Mouse (Mus musculus) neural tube, embryonic 14.5 days (tissue): ENCODE results near the gene Col4a5. TPM values are rescaled to one million over a fixed set of nuclear protein-coding genes. Genes with fewer than 3 reads are reported as not detected.

ENCODE experiments used
- ATAC-seq: fragments of 200-750 bp; cut with Nextera tagmentation; 2 replicates; pipeline ENCODE4 v1.8.0; 2017; ENCODE audit warnings: low read depth, mild to moderate bottlenecking, moderate TSS enrichment, moderate library complexity
- H3K27ac ChIP-seq: fragments of 300-500 bp; sonication (generic); 2 replicates; pipeline ENCODE4 v1.5.1; 2014; ENCODE audit warnings: low read depth, mild to moderate bottlenecking, control low read depth, low read length, moderate library complexity, mixed read lengths
- H3K27me3 ChIP-seq: fragments of 300-500 bp; sonication (generic); 2 replicates; pipeline ENCODE4 v1.6.1; 2014; ENCODE audit warnings: low read length; ENCODE audit not compliant: control insufficient read depth, insufficient read depth
- H3K36me3 ChIP-seq: fragments of 300-500 bp; sonication (generic); 2 replicates; pipeline ENCODE4 v1.6.1; 2014; ENCODE audit warnings: low read length, mixed read lengths; ENCODE audit not compliant: control insufficient read depth, insufficient read depth
- H3K4me1 ChIP-seq: fragments of 300-500 bp; sonication (generic); 2 replicates; pipeline ENCODE4 v1.6.1; 2014; ENCODE audit warnings: low read length; ENCODE audit not compliant: control insufficient read depth, insufficient read depth
- H3K4me2 ChIP-seq: fragments of 300-500 bp; sonication (generic); 2 replicates; pipeline ENCODE4 v1.6.1; 2014; ENCODE audit warnings: mild to moderate bottlenecking, low read depth, low read length, control low read depth
- H3K4me3 ChIP-seq: fragments of 300-500 bp; sonication (generic); 2 replicates; pipeline ENCODE4 v1.5.1; 2014; ENCODE audit warnings: low read depth, low read length, control low read depth, mixed read lengths
- H3K9ac ChIP-seq: fragments of 300-500 bp; sonication (generic); replicated peaks from 2 replicates; pipeline ENCODE4 v1.6.1; 2014; ENCODE audit warnings: low read depth, mild to moderate bottlenecking, control low read depth, low read length, mixed read lengths
- H3K9me3 ChIP-seq: fragments of 300-500 bp; sonication (generic); 2 replicates; pipeline ENCODE4 v1.6.1; 2016; ENCODE audit warnings: low read length; ENCODE audit not compliant: control insufficient read depth
- WGBS: fragments of 180-500 bp; shearing (Covaris S2); extraction: QIAGEN DNeasy Blood & Tissue Kit; methylation state at CpG from one replicate; pipeline ENCODE4 v1.1.7; 2014; 5-methylcytosine and 5-hydroxymethylcytosine counted together
- polyA plus RNA-seq: library from polyadenylated mRNA; unstranded; fragments of >200 nt; fragmentation: Nextera tagmentation; extraction: Ambion mirVana; gene quantifications from 2 replicates; pipeline ENCODE4 v1.2.1, GENCODE M21; 2014

Col4a5 gene
- 4.3 and 14.1 TPM in 2 replicates for polyA plus RNA-seq

DNA sequence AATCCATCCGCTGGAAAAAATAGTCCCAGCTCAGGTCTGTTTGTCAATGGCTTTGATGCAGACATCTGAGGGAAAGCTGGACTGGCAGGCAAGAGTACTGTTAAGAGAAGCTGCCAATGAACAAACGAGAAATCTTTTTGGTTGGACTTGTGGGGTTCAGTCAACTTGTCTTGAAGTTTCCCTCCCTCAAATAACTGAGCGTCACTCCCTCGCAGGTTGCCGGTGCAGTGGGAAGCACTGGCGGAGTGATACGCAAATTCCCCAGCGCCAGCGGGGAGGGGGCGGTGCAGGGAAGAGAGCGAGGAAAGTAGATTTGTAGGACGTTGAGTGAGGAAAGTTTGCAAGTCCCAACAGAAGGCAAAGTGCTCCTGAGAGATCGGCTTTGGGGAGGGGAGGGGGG lies at the start of gene Col4a5:
Gene Col4a5, plus strand, starts transcription at position 276 of the 400 bp plus-strand sequence.
- Histone ChIP-seq H3K4me1 (no peaks in the 10 kb centered on the region), H3K4me3 (peak within 1 kb of the TSS; percentile 29), H3K27ac (no peak within 1 kb of the TSS), H3K4me2 (peak within 1 kb of the TSS; percentile 47), H3K36me3 (no peaks in the 10 kb centered on the region), H3K9me3 (no peaks in the 10 kb centered on the region), H3K27me3 (no peaks in the 10 kb centered on the region), H3K9ac (0 out of 2 replicates have a peak within 1 kb of the TSS, but pooled peaks have one; percentile 8)
- WGBS, result 14% methylated on average over 13 of the region's 13 CpGs
- peak; percentile 91 for ATAC-seq

DNA sequence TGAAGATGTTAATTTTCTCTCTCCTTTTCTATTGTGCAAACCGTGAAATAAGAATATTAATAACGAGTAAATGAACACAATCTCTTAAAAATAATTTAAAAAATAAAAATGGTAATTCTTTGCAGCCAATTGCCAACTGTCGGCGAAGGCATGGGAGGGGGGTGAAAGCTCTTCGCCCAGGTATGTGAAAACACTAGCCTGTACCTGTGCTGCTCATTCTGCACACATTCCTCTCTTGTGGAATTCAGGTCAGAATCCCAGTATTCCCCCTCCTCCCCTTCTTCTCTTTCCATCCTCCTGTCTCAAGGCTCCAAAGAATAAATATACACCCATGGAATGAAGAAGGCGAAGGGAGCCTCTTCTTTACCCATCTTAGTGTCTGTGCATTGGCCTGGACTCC lies 38.4 kb upstream of the Col4a5 start:
- 87% methylated on average over 6 of the region's 6 CpGs for WGBS
- Histone ChIP-seq H3K27ac (no peak overlapping the region), H3K9ac (no peak overlapping the region), H3K4me2 (no peak overlapping the region), H3K9me3 (no peaks in the 10 kb centered on the region), H3K4me3 (no peak overlapping the region), H3K27me3 (no peaks in the 10 kb centered on the region), H3K4me1 (no peaks in the 10 kb centered on the region), H3K36me3 (no peaks in the 10 kb centered on the region)
- ATAC-seq, result no peak

DNA sequence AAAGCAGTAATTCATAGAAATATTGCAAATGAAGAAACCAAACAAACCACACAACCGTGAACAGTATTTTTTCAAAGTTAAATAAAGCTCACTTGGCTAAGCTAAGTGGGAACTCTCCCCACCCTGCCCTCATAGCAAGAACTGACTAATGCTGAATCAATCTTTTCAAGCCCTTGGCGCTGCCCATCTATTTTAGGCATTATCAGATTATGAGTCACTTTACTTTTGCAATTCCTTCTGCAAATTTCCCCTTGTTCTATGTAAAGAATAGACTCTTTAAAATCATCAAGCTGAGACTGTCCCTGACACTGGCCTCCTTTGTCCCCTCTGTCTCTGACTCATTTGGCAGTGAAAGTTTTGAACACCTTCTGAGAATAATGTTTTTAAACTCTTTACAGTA lies 35.8 kb upstream of the Col4a5 start:
- Histone ChIP-seq H3K9me3 (no peaks in the 10 kb centered on the region), H3K4me3 (no peak overlapping the region), H3K27me3 (no peaks in the 10 kb centered on the region), H3K9ac (no peak overlapping the region), H3K4me2 (no peak overlapping the region), H3K36me3 (no peaks in the 10 kb centered on the region), H3K27ac (no peak overlapping the region), H3K4me1 (no peaks in the 10 kb centered on the region)
- WGBS, result 69% methylated on average over 2 of the region's 2 CpGs
- no peak for ATAC-seq

DNA sequence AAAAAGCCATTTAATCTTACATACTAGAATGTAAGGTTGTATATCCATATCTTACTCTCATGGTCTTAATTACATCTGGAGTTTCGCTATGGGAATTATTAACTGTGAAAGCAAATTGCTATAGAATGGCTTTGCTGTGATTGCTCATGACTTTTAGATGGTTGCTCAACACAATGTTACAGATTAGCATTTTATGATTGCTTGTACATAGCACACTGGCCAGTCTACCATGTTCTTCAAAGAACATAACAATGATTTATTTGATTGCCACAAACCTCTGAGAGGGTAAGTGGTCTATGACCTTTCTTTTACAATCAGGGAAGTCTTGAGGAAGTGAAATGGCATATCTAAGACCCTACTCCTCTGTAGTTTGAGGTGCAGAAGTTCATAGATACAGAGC lies 27.2 kb upstream of the Col4a5 start:
- no peaks in the 10 kb centered on the region for H3K4me1 ChIP-seq
- no peak for ATAC-seq
- WGBS, result 77% methylated on average over 1 of the region's 1 CpGs
- H3K27ac ChIP-seq, result no peak overlapping the region
- no peaks in the 10 kb centered on the region for H3K27me3 ChIP-seq
- no peak overlapping the region for H3K4me2 ChIP-seq
- no peak overlapping the region for H3K9ac ChIP-seq
- H3K36me3 ChIP-seq, result no peaks in the 10 kb centered on the region
- no peaks in the 10 kb centered on the region for H3K9me3 ChIP-seq
- no peak overlapping the region for H3K4me3 ChIP-seq

DNA sequence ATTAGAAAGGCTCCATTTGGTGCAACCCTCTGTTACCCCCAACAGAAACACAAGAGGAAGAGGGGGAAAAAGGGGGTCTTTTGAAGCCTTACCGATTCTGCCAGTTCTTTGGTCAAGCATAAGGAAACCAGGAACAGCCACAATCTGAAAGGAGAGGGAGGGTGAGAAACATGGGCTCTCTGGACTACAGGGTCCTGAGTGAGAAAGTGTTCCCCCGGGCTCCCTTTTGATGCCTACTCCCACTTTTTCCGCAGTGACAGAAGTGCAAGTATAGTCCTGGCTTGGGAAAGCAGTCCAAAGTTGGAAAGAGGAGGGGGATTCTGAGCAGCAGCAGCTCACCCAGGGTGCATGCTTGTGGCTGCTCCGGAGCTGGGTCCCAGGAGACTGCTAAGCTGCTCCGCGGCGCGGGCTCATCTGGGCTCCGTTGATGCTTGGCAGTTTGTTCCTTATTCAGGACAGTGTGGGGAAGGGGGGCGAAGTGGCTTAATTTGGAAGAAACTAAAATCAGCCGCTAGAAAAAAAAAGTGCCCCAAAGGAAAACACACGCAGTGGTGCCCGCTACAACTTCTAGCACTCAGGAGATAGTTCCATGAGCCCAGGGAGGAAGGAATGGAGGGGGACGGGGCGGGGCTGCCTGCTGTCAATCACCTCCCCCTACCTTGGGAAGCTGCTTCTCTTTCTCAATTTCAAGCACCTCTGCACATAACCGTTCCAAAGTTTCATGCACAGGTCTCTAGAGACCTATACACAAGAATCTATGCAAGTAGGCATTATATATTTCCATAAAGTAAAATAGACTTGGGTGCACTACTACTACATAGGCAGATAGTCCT lies 1.5 kb upstream of the Col4a5 start, which contains the start of gene Col4a6:
Gene Col4a6, minus strand, starts transcription at position 607 of the 833 bp plus-strand sequence.
- H3K4me1 ChIP-seq, result no peaks in the 10 kb centered on the region
- ATAC-seq, result peak; percentile 44; the same call in 1 of the 2 replicates
- H3K4me3 ChIP-seq, result peak within 1 kb of the TSS; percentile 29; the same call in 1 of the 2 replicates
- WGBS, result 17% methylated on average over 16 of the region's 16 CpGs
- no peaks in the 10 kb centered on the region for H3K9me3 ChIP-seq
- no peak within 1 kb of the TSS for H3K27ac ChIP-seq
- H3K36me3 ChIP-seq, result no peaks in the 10 kb centered on the region
- H3K4me2 ChIP-seq, result peak within 1 kb of the TSS; percentile 47
- H3K9ac ChIP-seq, result no peak within 1 kb of the TSS
- H3K27me3 ChIP-seq, result no peaks in the 10 kb centered on the region

DNA sequence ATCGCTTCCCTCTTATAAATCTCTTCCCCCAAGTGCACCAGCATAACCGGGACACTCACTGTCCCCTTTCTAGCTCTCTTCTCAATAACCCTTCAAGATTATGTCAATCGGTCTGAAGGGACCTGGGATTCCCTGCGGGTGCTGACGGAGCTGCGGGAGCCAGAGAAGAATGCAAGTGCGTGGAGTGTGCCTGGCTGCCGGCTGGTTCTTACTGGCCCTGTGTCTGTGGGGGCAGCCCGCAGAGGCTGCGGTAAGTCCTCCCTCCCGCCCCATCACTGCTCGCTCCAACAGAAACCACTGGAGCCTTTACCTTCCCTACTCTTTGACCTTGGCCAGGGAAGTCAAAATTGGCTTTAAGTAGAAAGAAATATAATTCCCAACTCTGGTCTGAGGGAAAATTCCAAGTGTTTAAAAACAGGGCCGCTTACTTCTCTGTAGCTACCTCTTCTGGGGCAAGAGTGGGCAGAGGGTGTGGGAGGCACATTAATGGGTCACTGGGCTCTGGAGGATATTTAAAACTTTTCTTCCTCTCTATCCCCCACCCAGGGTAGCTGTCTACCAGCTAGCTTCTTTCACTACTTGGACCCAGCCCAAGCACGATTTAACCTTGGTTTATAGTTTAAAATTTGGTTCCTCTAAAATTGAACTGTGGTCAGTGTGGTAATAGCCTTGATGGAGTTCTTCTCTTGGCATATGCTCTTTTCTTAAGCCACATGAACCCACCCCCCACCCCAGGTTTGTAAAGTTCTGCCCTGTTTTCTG lies 562 bp downstream of the Col4a5 start:
- Histone ChIP-seq H3K36me3 (no peaks in the 10 kb centered on the region), H3K27ac (no peak overlapping the region), H3K4me1 (no peaks in the 10 kb centered on the region), H3K4me2 (peak overlapping the region; percentile 47), H3K27me3 (no peaks in the 10 kb centered on the region), H3K9me3 (no peaks in the 10 kb centered on the region), H3K4me3 (peak overlapping the region; percentile 29), H3K9ac (0 out of 2 replicates have a peak overlapping the region, but pooled peaks have one; percentile 8)
- peak; percentile 73 for ATAC-seq
- 12% methylated on average over 14 of the region's 14 CpGs for WGBS

DNA sequence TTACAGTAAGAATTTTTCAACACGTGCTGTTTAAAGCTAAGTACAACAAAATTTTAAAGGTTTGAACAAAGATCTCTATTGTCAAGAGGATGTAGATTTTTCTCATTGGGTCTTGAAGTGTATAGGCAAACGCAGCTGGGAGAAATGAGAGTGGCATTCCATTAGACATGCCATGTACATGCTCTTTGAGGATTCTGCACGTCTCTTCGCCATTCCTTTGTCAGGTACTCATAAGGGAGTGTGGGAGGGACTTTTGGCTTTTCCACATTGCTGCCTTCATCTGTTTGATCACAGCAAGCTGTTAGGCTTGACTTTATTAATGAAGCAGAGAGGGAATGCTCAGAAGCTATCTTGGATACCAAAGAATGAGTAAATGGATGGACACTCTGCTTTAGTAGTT lies 19.4 kb downstream of the Col4a5 start:
- Histone ChIP-seq H3K9ac (no peak overlapping the region), H3K4me1 (no peaks in the 10 kb centered on the region), H3K4me2 (no peak overlapping the region), H3K4me3 (no peak overlapping the region), H3K27me3 (no peaks in the 10 kb centered on the region), H3K27ac (no peak overlapping the region), H3K9me3 (no peaks in the 10 kb centered on the region), H3K36me3 (no peaks in the 10 kb centered on the region)
- WGBS, result 69% methylated on average over 4 of the region's 4 CpGs
- ATAC-seq, result no peak

DNA sequence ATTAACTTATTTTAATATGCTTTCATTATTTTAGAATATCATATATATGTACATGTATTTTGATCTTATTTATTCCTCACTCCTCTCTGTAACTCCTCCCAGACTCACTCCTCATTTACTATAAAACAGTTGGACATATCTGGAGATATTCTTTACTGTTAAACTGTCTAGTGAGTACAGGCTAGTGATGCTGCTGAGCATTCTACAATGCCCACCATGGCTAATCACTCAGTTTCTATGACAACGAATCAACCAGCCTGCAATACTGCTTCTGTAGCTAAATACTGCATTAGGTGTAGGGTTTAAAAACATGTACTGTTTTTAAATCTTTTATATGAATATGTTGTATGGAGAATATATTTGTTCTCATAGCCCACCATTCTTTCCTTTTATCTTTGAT lies 27.9 kb downstream of the Col4a5 start:
- no peak overlapping the region for H3K9ac ChIP-seq
- no peaks in the 10 kb centered on the region for H3K9me3 ChIP-seq
- no peaks in the 10 kb centered on the region for H3K36me3 ChIP-seq
- no peak overlapping the region for H3K27ac ChIP-seq
- WGBS, result 76% methylated on average over 1 of the region's 1 CpGs
- no peaks in the 10 kb centered on the region for H3K27me3 ChIP-seq
- H3K4me2 ChIP-seq, result no peak overlapping the region
- no peak overlapping the region for H3K4me3 ChIP-seq
- no peaks in the 10 kb centered on the region for H3K4me1 ChIP-seq
- ATAC-seq, result no peak

DNA sequence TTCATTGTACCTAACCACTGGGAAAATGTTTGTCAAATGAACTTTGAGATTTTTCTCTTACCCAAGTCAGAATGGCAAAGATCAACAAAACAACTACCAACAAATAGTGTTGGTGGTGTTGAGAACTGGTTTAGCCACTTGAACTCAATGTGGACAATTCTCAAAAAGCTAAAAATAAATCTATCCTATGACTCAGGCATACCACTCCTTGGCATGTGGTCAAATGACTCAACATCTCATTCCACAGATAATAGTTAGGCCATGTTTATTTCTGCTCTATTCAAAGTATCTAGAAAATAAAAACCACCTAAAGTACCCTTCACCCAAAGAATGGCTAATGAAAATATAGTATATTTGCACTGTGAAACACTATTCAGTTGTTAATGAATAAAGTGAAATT lies 58.3 kb downstream of the Col4a5 start:
- H3K4me1 ChIP-seq, result no peaks in the 10 kb centered on the region
- H3K27ac ChIP-seq, result no peak overlapping the region
- H3K27me3 ChIP-seq, result no peaks in the 10 kb centered on the region
- H3K4me2 ChIP-seq, result no peak overlapping the region
- no peak overlapping the region for H3K9ac ChIP-seq
- ATAC-seq, result no peak
- no peak overlapping the region for H3K4me3 ChIP-seq
- H3K36me3 ChIP-seq, result no peaks in the 10 kb centered on the region
- H3K9me3 ChIP-seq, result no peaks in the 10 kb centered on the region
